Mouse (Mus musculus): ENCODE results near the gene Dusp15. TPM values are rescaled to one million over a fixed set of nuclear protein-coding genes. Genes with fewer than 3 reads are reported as not detected.

Dusp15 gene
- polyA plus RNA-seq, 1 experiment from 2014 or later, result 1.00 TPM

GRCm38 (mm10) chr2:152951850-152952720, 587 bp upstream of the Dusp15 start:
- DNase-seq (ENCODE audit: low spot score) (no peak), ATAC-seq (replicated peaks; ENCODE audit: insufficient number of reproducible peaks, low FRiP score, low TSS enrichment, low read depth) (0 out of 2 replicates have a peak, but pooled peaks have one; percentile 26)
- H3K27me3 ChIP-seq (ENCODE audit: control insufficient read depth, insufficient read depth, low read length), result peaks cover 15% of the 10 kb centered on the region
- WGBS, result 17% methylated on average over 13 of the region's 13 CpGs
- no peaks in the 10 kb centered on the region for H3K36me3 ChIP-seq (replicated peaks; ENCODE audit: control insufficient read depth, insufficient read depth, low read depth, low read length)
- H3K9ac ChIP-seq (replicated peaks; ENCODE audit: low read length), result peak overlapping the region; percentile 75
- peak overlapping the region; percentile 97 for H3K4me2 ChIP-seq (ENCODE audit: low read depth, low read length)
- H3K9me3 ChIP-seq (replicated peaks; ENCODE audit: control insufficient read depth, low read length), result no peaks in the 10 kb centered on the region
- H3K4me1 ChIP-seq (ENCODE audit: control insufficient read depth, insufficient read depth, low read length), result no peaks in the 10 kb centered on the region; the same call in 1 of the 2 replicates
- H3K27ac ChIP-seq (replicated peaks; ENCODE audit: low read depth, low read length), result no peak overlapping the region
- H3K4me3 ChIP-seq (ENCODE audit: low read depth, low read length), result peak overlapping the region; percentile 69

GRCm38 (mm10) chr2:152950358-152951064, 987 bp downstream of the Dusp15 start:
- Histone ChIP-seq H3K9ac (replicated peaks; ENCODE audit: low read length) (no peak overlapping the region), H3K4me3 (ENCODE audit: low read depth, low read length) (peak overlapping the region; percentile 69), H3K4me1 (ENCODE audit: control insufficient read depth, insufficient read depth, low read length) (no peaks in the 10 kb centered on the region; the same call in 1 of the 2 replicates), H3K9me3 (replicated peaks; ENCODE audit: control insufficient read depth, low read length) (no peaks in the 10 kb centered on the region), H3K27ac (replicated peaks; ENCODE audit: low read depth, low read length) (no peak overlapping the region), H3K4me2 (ENCODE audit: low read depth, low read length) (peak overlapping the region; percentile 97), H3K27me3 (ENCODE audit: control insufficient read depth, insufficient read depth, low read length) (peaks cover 15% of the 10 kb centered on the region), H3K36me3 (replicated peaks; ENCODE audit: control insufficient read depth, insufficient read depth, low read depth, low read length) (no peaks in the 10 kb centered on the region)
- 39% methylated on average over 11 of the region's 11 CpGs for WGBS
- ATAC-seq (replicated peaks; ENCODE audit: insufficient number of reproducible peaks, low FRiP score, low TSS enrichment, low read depth) (no peak), DNase-seq (ENCODE audit: low spot score) (no peak)

DNA sequence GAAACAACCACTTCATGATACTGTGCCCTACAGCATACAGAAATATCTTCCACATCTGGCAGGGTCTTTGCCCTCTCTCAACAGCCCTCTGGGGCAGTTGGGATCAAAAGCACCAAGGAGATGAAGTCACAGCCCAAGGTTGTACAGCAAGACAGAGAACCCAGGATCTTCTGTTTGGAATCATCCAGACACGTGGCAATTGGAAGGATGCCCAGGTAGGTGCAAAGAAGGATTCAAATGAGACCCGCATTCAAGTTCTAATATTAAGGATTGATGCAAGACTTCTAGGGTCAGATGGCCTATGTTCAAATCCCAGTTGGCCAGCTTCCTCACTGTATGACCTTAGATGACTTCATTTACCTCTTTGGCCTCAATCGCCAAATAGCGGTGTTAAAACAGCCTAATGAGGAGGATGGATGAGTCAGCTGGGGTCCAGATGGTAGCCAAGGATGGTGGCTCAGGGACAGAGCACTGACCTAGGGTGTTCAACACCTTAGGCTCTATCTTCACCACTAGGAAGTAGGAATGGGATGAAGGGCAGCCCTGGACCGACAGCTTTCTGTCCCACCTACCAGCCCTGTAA, 3.0 kb downstream of the Dusp15 start:
- Histone ChIP-seq H3K4me2 (ENCODE audit: low read depth, low read length) (no peak overlapping the region), H3K27me3 (ENCODE audit: control insufficient read depth, insufficient read depth, low read length) (peaks cover 34% of the 10 kb centered on the region), H3K36me3 (replicated peaks; ENCODE audit: control insufficient read depth, insufficient read depth, low read depth, low read length) (no peaks in the 10 kb centered on the region), H3K4me1 (ENCODE audit: control insufficient read depth, insufficient read depth, low read length) (no peaks in the 10 kb centered on the region; the same call in 1 of the 2 replicates), H3K9me3 (replicated peaks; ENCODE audit: control insufficient read depth, low read length) (no peaks in the 10 kb centered on the region), H3K4me3 (ENCODE audit: low read depth, low read length) (no peak overlapping the region), H3K27ac (replicated peaks; ENCODE audit: low read depth, low read length) (no peak overlapping the region), H3K9ac (replicated peaks; ENCODE audit: low read length) (no peak overlapping the region)
- 84% methylated on average over 5 of the region's 5 CpGs for WGBS
- DNase-seq (ENCODE audit: low spot score) (no peak), ATAC-seq (replicated peaks; ENCODE audit: insufficient number of reproducible peaks, low FRiP score, low TSS enrichment, low read depth) (no peak; the same call in 1 of the 2 replicates)

DNA sequence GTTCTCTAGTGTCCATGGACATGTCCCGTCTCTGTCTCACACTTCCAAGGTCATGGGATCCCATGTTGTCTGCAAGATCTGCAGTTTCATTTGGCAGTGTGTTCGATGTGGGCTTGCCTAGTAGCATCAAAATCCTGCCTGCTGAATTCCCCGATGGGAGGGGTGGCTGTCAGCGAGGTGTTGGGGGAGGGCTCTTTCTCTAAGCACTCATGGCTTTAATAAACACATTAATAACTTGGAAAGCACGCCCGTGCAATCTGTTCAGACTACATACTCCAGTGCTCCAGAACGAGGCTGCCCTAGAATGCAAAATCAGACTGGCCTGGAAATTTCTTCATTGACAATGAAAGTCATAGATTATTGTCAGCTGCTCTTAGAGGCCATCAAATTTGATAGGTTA, 4.4 kb downstream of the Dusp15 start:
- Histone ChIP-seq H3K4me3 (ENCODE audit: low read depth, low read length) (no peak overlapping the region), H3K27me3 (ENCODE audit: control insufficient read depth, insufficient read depth, low read length) (peaks cover 48% of the 10 kb centered on the region), H3K9ac (replicated peaks; ENCODE audit: low read length) (no peak overlapping the region), H3K27ac (replicated peaks; ENCODE audit: low read depth, low read length) (no peak overlapping the region), H3K9me3 (replicated peaks; ENCODE audit: control insufficient read depth, low read length) (no peaks in the 10 kb centered on the region), H3K36me3 (replicated peaks; ENCODE audit: control insufficient read depth, insufficient read depth, low read depth, low read length) (no peaks in the 10 kb centered on the region), H3K4me1 (ENCODE audit: control insufficient read depth, insufficient read depth, low read length) (no peaks in the 10 kb centered on the region; the same call in 1 of the 2 replicates), H3K4me2 (ENCODE audit: low read depth, low read length) (no peak overlapping the region)
- 65% methylated on average over 7 of the region's 7 CpGs for WGBS
- DNase-seq (ENCODE audit: low spot score) (no peak), ATAC-seq (replicated peaks; ENCODE audit: insufficient number of reproducible peaks, low FRiP score, low TSS enrichment, low read depth) (no peak)

DNA sequence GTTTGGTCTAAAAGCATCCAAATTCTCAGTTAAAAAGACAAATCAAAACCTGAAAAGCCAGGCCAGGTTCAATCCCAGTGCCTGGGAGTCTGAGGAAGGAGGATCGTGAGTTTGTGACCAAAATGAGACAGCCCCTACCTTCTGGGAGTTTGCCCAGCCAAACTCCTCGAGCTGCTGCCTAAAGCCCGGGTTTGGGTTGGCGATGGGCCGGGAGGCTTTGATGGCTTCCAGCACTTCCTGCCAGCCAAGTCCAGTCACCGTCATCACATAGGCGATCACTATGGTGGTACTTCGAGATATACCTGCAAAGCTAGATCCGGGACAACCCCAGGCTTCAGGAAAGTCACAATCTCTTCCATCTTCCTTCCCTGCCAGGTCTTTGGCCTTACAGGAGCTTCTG, 7.5 kb downstream of the Dusp15 start:
- ATAC-seq (replicated peaks; ENCODE audit: insufficient number of reproducible peaks, low FRiP score, low TSS enrichment, low read depth) (no peak), DNase-seq (ENCODE audit: low spot score) (no peak)
- no peak overlapping the region for H3K27ac ChIP-seq (replicated peaks; ENCODE audit: low read depth, low read length)
- H3K9me3 ChIP-seq (replicated peaks; ENCODE audit: control insufficient read depth, low read length), result no peaks in the 10 kb centered on the region
- H3K4me2 ChIP-seq (ENCODE audit: low read depth, low read length), result no peak overlapping the region
- WGBS, result 57% methylated on average over 9 of the region's 9 CpGs
- no peaks in the 10 kb centered on the region for H3K36me3 ChIP-seq (replicated peaks; ENCODE audit: control insufficient read depth, insufficient read depth, low read depth, low read length)
- peaks cover 42% of the 10 kb centered on the region for H3K27me3 ChIP-seq (ENCODE audit: control insufficient read depth, insufficient read depth, low read length)
- H3K4me3 ChIP-seq (ENCODE audit: low read depth, low read length), result no peak overlapping the region
- no peak overlapping the region for H3K9ac ChIP-seq (replicated peaks; ENCODE audit: low read length)
- no peaks in the 10 kb centered on the region; the same call in 1 of the 2 replicates for H3K4me1 ChIP-seq (ENCODE audit: control insufficient read depth, insufficient read depth, low read length)

GRCm38 (mm10) chr2:152943568-152943967, 7.9 kb downstream of the Dusp15 start:
- no peaks in the 10 kb centered on the region for H3K36me3 ChIP-seq (replicated peaks; ENCODE audit: control insufficient read depth, insufficient read depth, low read depth, low read length)
- H3K4me3 ChIP-seq (ENCODE audit: low read depth, low read length), result peak overlapping the region; percentile 44
- peaks cover 42% of the 10 kb centered on the region for H3K27me3 ChIP-seq (ENCODE audit: control insufficient read depth, insufficient read depth, low read length)
- no peak overlapping the region for H3K9ac ChIP-seq (replicated peaks; ENCODE audit: low read length)
- DNase-seq (ENCODE audit: low spot score) (peak; percentile 39), ATAC-seq (replicated peaks; ENCODE audit: insufficient number of reproducible peaks, low FRiP score, low TSS enrichment, low read depth) (no peak)
- H3K27ac ChIP-seq (replicated peaks; ENCODE audit: low read depth, low read length), result no peak overlapping the region
- 6% methylated on average over 8 of the region's 8 CpGs for WGBS
- H3K4me2 ChIP-seq (ENCODE audit: low read depth, low read length), result peak overlapping the region; percentile 94
- H3K9me3 ChIP-seq (replicated peaks; ENCODE audit: control insufficient read depth, low read length), result no peaks in the 10 kb centered on the region
- H3K4me1 ChIP-seq (ENCODE audit: control insufficient read depth, insufficient read depth, low read length), result no peaks in the 10 kb centered on the region; the same call in 1 of the 2 replicates

DNA sequence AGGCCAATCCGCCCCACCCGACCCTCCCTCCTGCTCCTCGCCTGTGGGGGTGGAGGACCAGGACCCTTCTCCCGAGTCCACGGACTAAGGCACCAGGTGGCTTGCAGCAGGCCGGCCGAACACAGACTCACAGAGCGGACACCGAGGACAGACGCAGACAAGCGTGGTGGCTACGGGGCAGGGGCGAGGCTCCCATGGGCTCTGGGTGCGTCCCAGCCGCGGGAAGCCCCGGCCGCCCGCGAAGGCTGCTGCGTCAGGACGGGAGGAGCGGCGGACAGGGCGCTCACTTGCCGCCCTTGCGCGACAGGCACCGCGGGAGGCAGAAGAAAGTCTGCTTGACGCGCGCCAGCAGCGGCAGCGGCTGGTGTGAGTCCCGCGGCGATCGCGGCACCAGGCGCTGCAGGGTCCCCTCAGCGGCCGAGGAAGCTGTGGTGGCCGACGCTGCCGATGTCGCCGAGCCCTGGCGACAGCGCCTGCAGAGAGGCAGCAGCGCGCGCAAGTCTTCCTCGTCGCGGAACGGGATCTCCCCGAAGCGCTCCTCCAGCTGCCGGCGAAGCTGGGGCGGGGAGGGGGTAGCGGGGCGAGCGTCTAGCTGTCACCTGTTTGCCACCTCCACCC, 8.5 kb downstream of the Dusp15 start:
- H3K36me3 ChIP-seq (replicated peaks; ENCODE audit: control insufficient read depth, insufficient read depth, low read depth, low read length), result no peaks in the 10 kb centered on the region
- no peaks in the 10 kb centered on the region; the same call in 1 of the 2 replicates for H3K4me1 ChIP-seq (ENCODE audit: control insufficient read depth, insufficient read depth, low read length)
- WGBS, result under 1% methylated on average over 65 of the region's 65 CpGs
- H3K9ac ChIP-seq (replicated peaks; ENCODE audit: low read length), result peak overlapping the region; percentile 50
- no peak overlapping the region for H3K27ac ChIP-seq (replicated peaks; ENCODE audit: low read depth, low read length)
- H3K27me3 ChIP-seq (ENCODE audit: control insufficient read depth, insufficient read depth, low read length), result peaks cover 42% of the 10 kb centered on the region
- no peak for ATAC-seq (replicated peaks; ENCODE audit: insufficient number of reproducible peaks, low FRiP score, low TSS enrichment, low read depth)
- peak overlapping the region; percentile 44 for H3K4me3 ChIP-seq (ENCODE audit: low read depth, low read length)
- peak; percentile 34 for DNase-seq (ENCODE audit: low spot score)
- H3K4me2 ChIP-seq (ENCODE audit: low read depth, low read length), result peak overlapping the region; percentile 94
- H3K9me3 ChIP-seq (replicated peaks; ENCODE audit: control insufficient read depth, low read length), result no peaks in the 10 kb centered on the region
